Mouse (Mus musculus): ENCODE data around the gene Cmbl.

- TF ChIP-seq CTCF (IDR thresholded peaks at IDR 0.05; ENCODE audit: extremely low read depth, insufficient read depth, insufficient read length, insufficient replicate concordance) (no peak), POLR2A (IDR thresholded peaks at IDR 0.05; ENCODE audit: low read depth, low read length) (no peak)
Measured at GRCm38 (mm10) chr15:31550381-31550780, 14.8 kb upstream of the Cmbl start.
